Mouse (Mus musculus) E14TG2a.4 (cell line): ENCODE results near the gene Vamp1.
"Not testable (repeated sequence)": the region's sequence is repeated elsewhere in the genome, so short reads cannot be mapped to it uniquely, and the experiment has no call there.

Source experiments
- CTCF ChIP-seq: conservative IDR thresholded peaks from 2 replicates; pipeline ENCODE4 v1.5.1; 2014; ENCODE audit warnings: low read length
- POU5F1 ChIP-seq: IDR thresholded peaks from 2 replicates; pipeline ENCODE4 v1.6.1; 2014; ENCODE audit warnings: low read length, borderline replicate concordance

DNA sequence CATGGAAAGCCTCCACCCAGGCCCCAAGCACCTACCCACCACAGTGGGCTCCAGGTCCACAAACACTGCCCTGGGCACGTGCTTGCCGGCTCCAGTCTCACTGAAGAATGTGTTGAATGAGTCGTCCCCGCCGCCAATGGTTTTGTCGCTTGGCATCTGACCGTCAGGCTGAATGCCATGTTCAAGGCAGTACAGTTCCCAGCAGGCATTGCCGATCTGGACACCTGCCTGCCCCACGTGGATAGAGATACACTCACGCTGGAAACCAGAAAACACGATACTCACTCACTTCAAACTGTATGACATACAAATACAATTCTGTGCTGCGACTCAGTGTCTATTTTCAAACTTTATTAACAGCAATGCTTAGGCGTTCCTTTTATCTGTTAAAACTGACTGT is 67.4 kb downstream of the Vamp1 start:
- TF ChIP-seq CTCF, POU5F1: not testable (repeated sequence)
